Mouse (Mus musculus) kidney, postnatal 25 days (tissue): ENCODE data around the gene Ms4a14.

Source experiments
- DNase-seq, 2 experiments: peaks; one replicate each; pipeline ENCODE4 v3.0.0; 2021; ENCODE audit warnings: mixed read lengths in 2 of 2

The Ms4a14 gene

GRCm38 (mm10) chr19:11261522-11261921 lies 52.7 kb downstream of the Ms4a14 start:
- no peak for DNase-seq
